Mouse (Mus musculus) CH12.LX (cell line): ENCODE data around the gene Pkd1l3. TPM values are rescaled to one million over a fixed set of nuclear protein-coding genes. Genes with fewer than 3 reads are reported as not detected.

Experiments used
- DNase-seq: peaks from one replicate; pipeline ENCODE4 v3.0.0-alpha.2; 2013; ENCODE audit errors: extremely low read depth
- H3K27ac ChIP-seq: 2 replicates; pipeline ENCODE4 v1.5.1; 2012; ENCODE audit warnings: low read depth, mild to moderate bottlenecking, control low read depth, moderate library complexity; ENCODE audit not compliant: insufficient read depth
- H3K27me3 ChIP-seq: replicated peaks from 2 replicates; pipeline ENCODE3; 2012; ENCODE audit warnings: inconsistent platforms
- H3K36me3 ChIP-seq, 2 experiments: replicated peaks in 1 of 2; 2 replicates each; pipeline versions ENCODE3 to v1.6.1; 2012; ENCODE audit warnings: inconsistent platforms in 1 of 2, low read length in 1 of 2, mild to moderate bottlenecking in 1 of 2, mixed read lengths in 1 of 2, moderate library complexity in 1 of 2; ENCODE audit not compliant: control insufficient read depth in 1 of 2, insufficient read depth in 1 of 2
- H3K4me1 ChIP-seq, 2 experiments: 2 replicates each; pipeline ENCODE4 v1.6.1; 2012; ENCODE audit warnings: inconsistent platforms in 1 of 2, moderate library complexity in 1 of 2; ENCODE audit not compliant: insufficient read depth in 2 of 2, control insufficient read depth in 1 of 2
- H3K4me2 ChIP-seq: 2 replicates; pipeline ENCODE4 v1.6.1; 2012; ENCODE audit warnings: low read depth, mild to moderate bottlenecking, control low read depth; ENCODE audit not compliant: poor library complexity, insufficient read depth, severe bottlenecking
- H3K4me3 ChIP-seq, 3 experiments: fragments of 150-350 bp in 1 of 3; sonication (generic) in 1 of 3; replicated peaks in 1 of 3; 2 replicates each; pipeline versions ENCODE3 to v1.5.1; 2011 to 2012; ENCODE audit warnings: low read depth in 2 of 3, low read length in 2 of 3, mild to moderate bottlenecking in 2 of 3, moderate library complexity in 2 of 3, control low read depth in 1 of 3, improper control_type of control experiment in 1 of 3, inconsistent platforms in 1 of 3, mixed read lengths in 1 of 3; ENCODE audit not compliant: poor library complexity in 1 of 3
- H3K79me2 ChIP-seq: replicated peaks from 2 replicates; pipeline ENCODE4 v1.6.1; 2012; ENCODE audit warnings: mild to moderate bottlenecking, moderate library complexity; ENCODE audit not compliant: control insufficient read depth, poor library complexity, insufficient read depth, severe bottlenecking; ENCODE audit errors: extremely low read depth
- H3K9ac ChIP-seq: 2 replicates; pipeline ENCODE4 v1.6.1; 2012; ENCODE audit warnings: low read depth, mild to moderate bottlenecking, control low read depth, moderate library complexity; ENCODE audit not compliant: insufficient read depth
- H3K9me3 ChIP-seq: replicated peaks from 2 replicates; pipeline ENCODE3; 2012; ENCODE audit warnings: low read length, inconsistent platforms, mixed read lengths
- BHLHE40 ChIP-seq: IDR thresholded peaks from 2 replicates; pipeline ENCODE4 v1.6.1; 2011; ENCODE audit warnings: mild to moderate bottlenecking, low read depth, low read length, improper control_type of control experiment
- CHD1 ChIP-seq: IDR thresholded peaks from 2 replicates; pipeline ENCODE4 v1.6.1; 2012; ENCODE audit warnings: low read depth, low read length, improper control_type of control experiment, inconsistent platforms
- E2F4 ChIP-seq: IDR thresholded peaks from 2 replicates; pipeline ENCODE4 v1.6.1; 2011; ENCODE audit warnings: low read depth, low read length, improper control_type of control experiment; ENCODE audit not compliant: insufficient replicate concordance
- EP300 ChIP-seq: IDR thresholded peaks from 2 replicates; pipeline ENCODE4 v1.6.1; 2011; ENCODE audit warnings: low read length, improper control_type of control experiment
- HCFC1 ChIP-seq: IDR thresholded peaks from 2 replicates; pipeline ENCODE4 v1.6.1; 2012; ENCODE audit warnings: low read depth, mild to moderate bottlenecking, inconsistent platforms, low read length, improper control_type of control experiment
- IRF4 ChIP-seq: IDR thresholded peaks from 2 replicates; pipeline ENCODE4 v1.6.1; 2014; ENCODE audit warnings: low read depth, mild to moderate bottlenecking, inconsistent platforms, low read length, improper control_type of control experiment
- KAT2A ChIP-seq: IDR thresholded peaks from 2 replicates; pipeline ENCODE4 v1.6.1; 2012; ENCODE audit warnings: low read length, improper control_type of control experiment, inconsistent platforms; ENCODE audit not compliant: insufficient replicate concordance
- MAFK ChIP-seq: IDR thresholded peaks from 2 replicates; pipeline ENCODE4 v1.6.1; 2011; ENCODE audit warnings: low read length, improper control_type of control experiment; ENCODE audit not compliant: insufficient replicate concordance
- MAX ChIP-seq: IDR thresholded peaks from 2 replicates; pipeline ENCODE4 v1.6.1; 2011; ENCODE audit warnings: low read length, improper control_type of control experiment
- MXI1 ChIP-seq: IDR thresholded peaks from 2 replicates; pipeline ENCODE4 v1.6.1; 2011; ENCODE audit warnings: mild to moderate bottlenecking, low read depth, low read length, improper control_type of control experiment
- MYC ChIP-seq: IDR thresholded peaks from 2 replicates; pipeline ENCODE4 v1.6.1; 2011; ENCODE audit warnings: low read depth, mild to moderate bottlenecking, improper control_type of control experiment, low read length
- NELFE ChIP-seq: IDR thresholded peaks from 2 replicates; pipeline ENCODE4 v1.6.1; 2011; ENCODE audit warnings: low read depth, low read length, improper control_type of control experiment
- PAX5 ChIP-seq: IDR thresholded peaks from 2 replicates; pipeline ENCODE4 v1.6.1; 2012; ENCODE audit warnings: low read length, inconsistent platforms, mixed read lengths
- POLR2A ChIP-seq: IDR thresholded peaks from 2 replicates; pipeline ENCODE4 v1.6.1; 2011; ENCODE audit warnings: low read depth, mild to moderate bottlenecking, improper control_type of control experiment, low read length
- RAD21 ChIP-seq: IDR thresholded peaks from 2 replicates; pipeline ENCODE4 v1.6.1; 2011; ENCODE audit warnings: low read depth, mild to moderate bottlenecking, low read length, improper control_type of control experiment, moderate library complexity
- RCOR1 ChIP-seq: conservative IDR thresholded peaks from 2 replicates; pipeline ENCODE4 v1.6.1; 2012; ENCODE audit warnings: low read depth, mild to moderate bottlenecking, inconsistent platforms, low read length, improper control_type of control experiment
- SIN3A ChIP-seq: IDR thresholded peaks from 2 replicates; pipeline ENCODE4 v1.6.1; 2012; ENCODE audit warnings: low read length, improper control_type of control experiment, inconsistent platforms
- UBTF ChIP-seq: IDR thresholded peaks from 2 replicates; pipeline ENCODE4 v1.6.1; 2012; ENCODE audit warnings: low read depth, mild to moderate bottlenecking, inconsistent platforms, low read length, improper control_type of control experiment, moderate library complexity
- USF1 ChIP-seq: IDR thresholded peaks from 2 replicates; pipeline ENCODE4 v1.6.1; 2014; ENCODE audit warnings: low read depth, mild to moderate bottlenecking, inconsistent platforms, low read length, improper control_type of control experiment
- USF2 ChIP-seq: conservative IDR thresholded peaks from 2 replicates; pipeline ENCODE4 v1.6.1; 2011; ENCODE audit warnings: low read depth, low read length, improper control_type of control experiment
- dilution Hi-C: fragments of 300-500 bp; cut with MboI; formaldehyde crosslinking; loops from 2 replicates; pipeline ENCODE4 v1.14.3; 2020; ENCODE audit warnings: low sequenced_read_pairs; ENCODE audit not compliant: extremely low pct_unique_long_range_greater_than_20kb, extremely low pct_ligation_motif_present
- in situ Hi-C: fragments of 300-500 bp; cut with MboI; formaldehyde crosslinking; loops from 3 replicates; pipeline ENCODE4 v1.14.3; 2019; ENCODE audit warnings: low sequenced_read_pairs, low pct_ligation_motif_present, low pct_unique_long_range_greater_than_20kb, mixed read lengths
- polyA plus RNA-seq: library from polyadenylated mRNA; unstranded; fragments of >175 nt; gene quantifications from 2 replicates; pipeline ENCODE4 v1.2.1, GENCODE M21; 2012; ENCODE audit warnings: low read depth; ENCODE audit not compliant: insufficient read length
- total RNA-seq, 2 experiments: library from RNA; depleted of rRNA; stranded (reverse); fragments of 300-350 nt in 1 of 2; fragments of >200 nt in 1 of 2; gene quantifications; 2 replicates each; pipeline ENCODE4 v1.2.3; 2012 to 2014

Gene Pkd1l3
- total and polyA plus RNA-seq, 3 experiments: 3.5 to 10.0 (median 6.0) TPM

- no peaks in the 10 kb centered on the region for H3K4me1 ChIP-seq
- TF ChIP-seq CHD1 (no peak), EP300 (no peak), SIN3A (no peak), HCFC1 (no peak), NELFE (no peak), IRF4 (no peak), MAFK (no peak), POLR2A (no peak), BHLHE40 (no peak)
- TF ChIP-seq, all 38 proteins: peak for 0
- no peak overlapping the region for H3K4me3 ChIP-seq
- dilution Hi-C loops (no loop called here), in situ Hi-C loops (no loop called here)
- H3K4me2 ChIP-seq: no peak overlapping the region
- no peaks in the 10 kb centered on the region for H3K27me3 ChIP-seq
- no peaks in the 10 kb centered on the region for H3K79me2 ChIP-seq
- H3K9me3 ChIP-seq: no peaks in the 10 kb centered on the region
- no peak overlapping the region for H3K9ac ChIP-seq
- no peak for DNase-seq
- no peak overlapping the region for H3K27ac ChIP-seq
- peaks cover 23 to 75% of the 10 kb centered on the region in 2 experiments for H3K36me3 ChIP-seq
These were observed 33.0 kb downstream of the Pkd1l3 start for GRCm38 (mm10) chr8:109647331-109647730.

GRCm38 (mm10) chr8:109648469-109648868 lies 34.2 kb downstream of the Pkd1l3 start:
- no peak for TF ChIP-seq RCOR1
- no peak for TF ChIP-seq USF1
- TF ChIP-seq E2F4: no peak
- no peak for TF ChIP-seq MXI1
- TF ChIP-seq KAT2A: no peak
- no peak for TF ChIP-seq HCFC1
- TF ChIP-seq BHLHE40: no peak
- no peak for TF ChIP-seq PAX5
- TF ChIP-seq USF2: no peak
- TF ChIP-seq MAX: no peak
- no peak for TF ChIP-seq RAD21
- TF ChIP-seq UBTF: no peak
- TF ChIP-seq MYC: no peak
- Histone ChIP-seq H3K4me2 (no peak overlapping the region), H3K36me3 (peaks cover 23 to 75% of the 10 kb centered on the region in 2 experiments), H3K4me3 (no peak overlapping the region), H3K9ac (no peak overlapping the region), H3K79me2 (no peaks in the 10 kb centered on the region), H3K4me1 (no peaks in the 10 kb centered on the region), H3K27ac (no peak overlapping the region), H3K27me3 (no peaks in the 10 kb centered on the region), H3K9me3 (no peaks in the 10 kb centered on the region)
- in situ Hi-C loops: no loop called here
- dilution Hi-C loops: no loop called here
- no peak for DNase-seq
